Mouse (Mus musculus) liver, embryonic 11.5 days (tissue): Measurements from ENCODE around the gene Sp9. TPM values are rescaled to one million over a fixed set of nuclear protein-coding genes. Genes with fewer than 3 reads are reported as not detected.

ENCODE experiments used
- ATAC-seq: fragments of 200-750 bp; cut with Nextera tagmentation; replicated peaks from 2 replicates; pipeline ENCODE4 v1.8.0; 2017; ENCODE audit warnings: moderate number of reproducible peaks, mild to moderate bottlenecking, moderate TSS enrichment, moderate library complexity; ENCODE audit not compliant: low FRiP score
- DNase-seq: peaks from one replicate; pipeline ENCODE4 v3.0.0-alpha.2; 2017; ENCODE audit warnings: low spot score
- H3K27ac ChIP-seq: fragments of 300-500 bp; sonication (generic); 2 replicates; pipeline ENCODE4 v1.5.1; 2014; ENCODE audit warnings: mild to moderate bottlenecking, low read depth, low read length, control low read depth
- H3K27me3 ChIP-seq: fragments of 300-500 bp; sonication (generic); replicated peaks from 2 replicates; pipeline ENCODE4 v1.6.1; 2014; ENCODE audit warnings: low read length, mixed read lengths; ENCODE audit not compliant: control insufficient read depth, insufficient read depth
- H3K36me3 ChIP-seq: fragments of 300-500 bp; sonication (generic); 2 replicates; pipeline ENCODE4 v1.6.1; 2014; ENCODE audit warnings: mild to moderate bottlenecking, low read length, moderate library complexity, mixed read lengths; ENCODE audit not compliant: control insufficient read depth, insufficient read depth
- H3K4me1 ChIP-seq: fragments of 300-500 bp; sonication (generic); replicated peaks from 2 replicates; pipeline ENCODE4 v1.6.1; 2014; ENCODE audit warnings: low read length, mixed read lengths; ENCODE audit not compliant: control insufficient read depth, insufficient read depth
- H3K4me2 ChIP-seq: fragments of 300-500 bp; sonication (generic); 2 replicates; pipeline ENCODE4 v1.6.1; 2014; ENCODE audit warnings: mild to moderate bottlenecking, control low read depth, moderate library complexity
- H3K4me3 ChIP-seq: fragments of 300-500 bp; sonication (generic); 2 replicates; pipeline ENCODE4 v1.5.1; 2014; ENCODE audit warnings: low read depth, low read length, control low read depth
- H3K9ac ChIP-seq: fragments of 300-500 bp; sonication (generic); 2 replicates; pipeline ENCODE4 v1.6.1; 2014; ENCODE audit warnings: low read depth, low read length, control low read depth
- H3K9me3 ChIP-seq: fragments of 300-500 bp; sonication (generic); 2 replicates; pipeline ENCODE4 v1.6.1; 2016; ENCODE audit warnings: low read length, inconsistent platforms, mixed read lengths; ENCODE audit not compliant: control insufficient read depth
- WGBS: fragments of 180-500 bp; shearing (Covaris S2); extraction: QIAGEN DNeasy Blood & Tissue Kit; methylation state at CpG from one replicate; pipeline ENCODE4 v1.1.7; 2014; 5-methylcytosine and 5-hydroxymethylcytosine counted together
- polyA plus RNA-seq: library from polyadenylated mRNA; unstranded; fragments of >200 nt; fragmentation: Nextera tagmentation; extraction: Ambion mirVana; gene quantifications from 2 replicates; pipeline ENCODE4 v1.2.1, GENCODE M21; 2014

Gene Sp9
- polyA plus RNA-seq, 1 experiment from 2014 or later, result 0.05 TPM

DNA sequence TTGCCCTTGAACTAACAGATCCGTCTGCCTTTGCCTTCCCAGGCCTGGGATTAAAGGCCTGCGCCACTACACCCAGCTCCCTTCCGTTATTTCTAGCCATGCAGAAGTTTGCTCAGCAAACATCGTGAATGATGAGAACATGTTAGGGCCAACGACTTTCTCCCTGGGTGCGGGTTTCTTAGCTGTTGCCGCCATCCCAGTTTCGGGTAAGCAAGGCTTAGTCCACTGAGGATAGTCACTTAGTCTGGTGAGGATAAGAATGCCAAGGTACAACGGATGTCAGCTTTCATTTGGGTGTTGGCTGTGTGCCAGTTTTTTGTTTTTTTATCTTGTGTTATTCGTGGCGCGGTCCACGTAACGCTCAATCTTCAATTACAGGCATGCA lies 41.4 kb downstream of the Sp9 start:
- Histone ChIP-seq H3K27me3 (no peaks in the 10 kb centered on the region), H3K9ac (peak overlapping the region; percentile 83), H3K4me2 (peak overlapping the region; percentile 67), H3K9me3 (no peaks in the 10 kb centered on the region), H3K4me1 (peaks cover 5% of the 10 kb centered on the region), H3K4me3 (peak overlapping the region; percentile 83), H3K36me3 (peaks cover 9% of the 10 kb centered on the region), H3K27ac (peak overlapping the region; percentile 82)
- WGBS, result 32% methylated on average over 14 of the region's 14 CpGs
- DNase-seq (peak; percentile 58), ATAC-seq (peak; percentile 57)

GRCm38 (mm10) chr2:73314311-73314710 lies 42.6 kb downstream of the Sp9 start:
- WGBS, result 93% methylated on average over 3 of the region's 3 CpGs
- H3K4me1 ChIP-seq, result peaks cover 5% of the 10 kb centered on the region
- no peak overlapping the region for H3K4me3 ChIP-seq
- H3K9me3 ChIP-seq, result no peaks in the 10 kb centered on the region
- DNase-seq (no peak), ATAC-seq (no peak)
- no peaks in the 10 kb centered on the region for H3K27me3 ChIP-seq
- peaks cover 2% of the 10 kb centered on the region; the same call in 1 of the 2 replicates for H3K36me3 ChIP-seq
- H3K4me2 ChIP-seq, result no peak overlapping the region
- H3K27ac ChIP-seq, result no peak overlapping the region
- H3K9ac ChIP-seq, result no peak overlapping the region

- H3K4me1 ChIP-seq, result no peaks in the 10 kb centered on the region
These were observed 45.7 kb downstream of the Sp9 start for GRCm38 (mm10) chr2:73317426-73317825.

GRCm38 (mm10) chr2:73319218-73319617 lies 47.5 kb downstream of the Sp9 start:
- DNase-seq (no peak), ATAC-seq (no peak)
- H3K36me3 ChIP-seq, result peaks cover 2% of the 10 kb centered on the region; the same call in 1 of the 2 replicates
- no peaks in the 10 kb centered on the region for H3K9me3 ChIP-seq
- no peaks in the 10 kb centered on the region for H3K4me1 ChIP-seq
- no peak overlapping the region for H3K4me3 ChIP-seq
- H3K27me3 ChIP-seq, result no peaks in the 10 kb centered on the region
- no peak overlapping the region for H3K27ac ChIP-seq
- no peak overlapping the region for H3K9ac ChIP-seq
- H3K4me2 ChIP-seq, result no peak overlapping the region
- WGBS, result 83% methylated on average over 5 of the region's 5 CpGs

More at GRCm38 (mm10) chr2:73317426-73317825, 45.7 kb downstream of the Sp9 start:
- Histone ChIP-seq H3K9ac (no peak overlapping the region), H3K9me3 (no peaks in the 10 kb centered on the region), H3K4me3 (no peak overlapping the region), H3K27me3 (no peaks in the 10 kb centered on the region), H3K27ac (no peak overlapping the region), H3K4me2 (no peak overlapping the region), H3K36me3 (peaks cover 2% of the 10 kb centered on the region; the same call in 1 of the 2 replicates)
- DNase-seq (no peak), ATAC-seq (no peak)
- 93% methylated on average over 9 of the region's 9 CpGs for WGBS

DNA sequence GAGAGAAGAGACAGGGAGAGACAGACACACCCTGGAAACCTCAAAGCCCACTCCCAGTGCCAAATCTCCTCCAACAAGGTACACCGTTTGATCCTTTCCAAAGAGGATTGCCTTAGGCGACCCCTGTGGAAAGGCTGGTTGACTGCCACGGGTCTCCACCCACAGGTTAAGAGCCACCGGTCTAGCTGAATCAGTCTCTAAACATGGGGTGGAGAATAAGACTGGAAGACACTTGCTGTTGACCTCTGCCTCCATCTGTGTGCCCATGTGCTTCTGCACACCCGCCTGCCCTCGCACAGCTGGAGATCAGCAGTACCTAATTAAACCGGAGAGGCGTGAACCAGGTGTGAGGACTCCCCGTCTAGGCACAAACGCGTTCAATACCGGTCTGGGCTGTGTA lies 51.3 kb downstream of the Sp9 start:
- Histone ChIP-seq H3K9me3 (no peaks in the 10 kb centered on the region), H3K36me3 (no peaks in the 10 kb centered on the region), H3K9ac (no peak overlapping the region), H3K4me3 (no peak overlapping the region), H3K27me3 (no peaks in the 10 kb centered on the region), H3K27ac (no peak overlapping the region), H3K4me2 (no peak overlapping the region), H3K4me1 (no peaks in the 10 kb centered on the region)
- ATAC-seq (no peak), DNase-seq (no peak)
- WGBS, result 61% methylated on average over 12 of the region's 12 CpGs

- Histone ChIP-seq H3K4me2 (no peak overlapping the region), H3K36me3 (no peaks in the 10 kb centered on the region), H3K27me3 (no peaks in the 10 kb centered on the region), H3K4me3 (no peak overlapping the region), H3K9ac (no peak overlapping the region), H3K9me3 (no peaks in the 10 kb centered on the region), H3K4me1 (no peaks in the 10 kb centered on the region), H3K27ac (no peak overlapping the region)
- ATAC-seq, result no peak
- DNase-seq, result no peak
- 93% methylated on average over 5 of the region's 5 CpGs for whole genome bisulfite sequencing
These were observed 54.1 kb downstream of the Sp9 start for GRCm38 (mm10) chr2:73325871-73326270.

Other genes starting within 250 kb of the Sp9 start
- gene Ola1, start 53.0 kb upstream of the Sp9 start, polyA plus RNA-seq, result 109 and 116 TPM in 2 replicates
- gene Scrn3, start 40.7 kb downstream of the Sp9 start, polyA plus RNA-seq, result 27.6 and 31.6 TPM in 2 replicates
- gene Cir1, start 40.8 kb downstream of the Sp9 start, polyA plus RNA-seq, result 22.1 and 22.6 TPM in 2 replicates
- 6.3 and 8.4 TPM in 2 replicates for gene Gpr155, start 114.6 kb downstream of the Sp9 start, polyA plus RNA-seq